Mouse (Mus musculus) CH12.LX (cell line): ENCODE results near the gene Ndufv2. TPM values are rescaled to one million over a fixed set of nuclear protein-coding genes. Genes with fewer than 3 reads are reported as not detected.

ENCODE experiments used
- DNase-seq: peaks from one replicate; pipeline ENCODE4 v3.0.0-alpha.2; 2013; ENCODE audit errors: extremely low read depth
- H3K27ac ChIP-seq: 2 replicates; pipeline ENCODE4 v1.5.1; 2012; ENCODE audit warnings: low read depth, mild to moderate bottlenecking, control low read depth, moderate library complexity; ENCODE audit not compliant: insufficient read depth
- H3K27me3 ChIP-seq: replicated peaks from 2 replicates; pipeline ENCODE3; 2012; ENCODE audit warnings: inconsistent platforms
- H3K36me3 ChIP-seq, 2 experiments: replicated peaks in 1 of 2; 2 replicates each; pipeline versions ENCODE3 to v1.6.1; 2012; ENCODE audit warnings: inconsistent platforms in 1 of 2, low read length in 1 of 2, mild to moderate bottlenecking in 1 of 2, mixed read lengths in 1 of 2, moderate library complexity in 1 of 2; ENCODE audit not compliant: control insufficient read depth in 1 of 2, insufficient read depth in 1 of 2
- H3K4me1 ChIP-seq, 2 experiments: 2 replicates each; pipeline ENCODE4 v1.6.1; 2012; ENCODE audit warnings: inconsistent platforms in 1 of 2, moderate library complexity in 1 of 2; ENCODE audit not compliant: insufficient read depth in 2 of 2, control insufficient read depth in 1 of 2
- H3K4me2 ChIP-seq: 2 replicates; pipeline ENCODE4 v1.6.1; 2012; ENCODE audit warnings: low read depth, mild to moderate bottlenecking, control low read depth; ENCODE audit not compliant: poor library complexity, insufficient read depth, severe bottlenecking
- H3K4me3 ChIP-seq, 3 experiments: fragments of 150-350 bp in 1 of 3; sonication (generic) in 1 of 3; replicated peaks in 1 of 3; 2 replicates each; pipeline versions ENCODE3 to v1.5.1; 2011 to 2012; ENCODE audit warnings: low read depth in 2 of 3, low read length in 2 of 3, mild to moderate bottlenecking in 2 of 3, moderate library complexity in 2 of 3, control low read depth in 1 of 3, improper control_type of control experiment in 1 of 3, inconsistent platforms in 1 of 3, mixed read lengths in 1 of 3; ENCODE audit not compliant: poor library complexity in 1 of 3
- H3K79me2 ChIP-seq: replicated peaks from 2 replicates; pipeline ENCODE4 v1.6.1; 2012; ENCODE audit warnings: mild to moderate bottlenecking, moderate library complexity; ENCODE audit not compliant: control insufficient read depth, poor library complexity, insufficient read depth, severe bottlenecking; ENCODE audit errors: extremely low read depth
- H3K9ac ChIP-seq: 2 replicates; pipeline ENCODE4 v1.6.1; 2012; ENCODE audit warnings: low read depth, mild to moderate bottlenecking, control low read depth, moderate library complexity; ENCODE audit not compliant: insufficient read depth
- H3K9me3 ChIP-seq: replicated peaks from 2 replicates; pipeline ENCODE3; 2012; ENCODE audit warnings: low read length, inconsistent platforms, mixed read lengths
- BHLHE40 ChIP-seq: IDR thresholded peaks from 2 replicates; pipeline ENCODE4 v1.6.1; 2011; ENCODE audit warnings: mild to moderate bottlenecking, low read depth, low read length, improper control_type of control experiment
- CHD2 ChIP-seq: IDR thresholded peaks from 2 replicates; pipeline ENCODE4 v1.6.1; 2011; ENCODE audit warnings: low read length, improper control_type of control experiment
- CTCF ChIP-seq, 2 experiments: IDR thresholded peaks in 1 of 2; conservative IDR thresholded peaks in 1 of 2; 2 replicates each; pipeline ENCODE4 v1.5.1; 2011 to 2012; ENCODE audit warnings: low read depth in 2 of 2, low read length in 2 of 2, improper control_type of control experiment in 1 of 2, inconsistent platforms in 1 of 2, mild to moderate bottlenecking in 1 of 2, moderate library complexity in 1 of 2
- E2F4 ChIP-seq: IDR thresholded peaks from 2 replicates; pipeline ENCODE4 v1.6.1; 2011; ENCODE audit warnings: low read depth, low read length, improper control_type of control experiment; ENCODE audit not compliant: insufficient replicate concordance
- ELF1 ChIP-seq: IDR thresholded peaks from 2 replicates; pipeline ENCODE4 v1.6.1; 2014; ENCODE audit warnings: low read depth, mild to moderate bottlenecking, inconsistent platforms, low read length, improper control_type of control experiment
- EP300 ChIP-seq: IDR thresholded peaks from 2 replicates; pipeline ENCODE4 v1.6.1; 2011; ENCODE audit warnings: low read length, improper control_type of control experiment
- ETS1 ChIP-seq: conservative IDR thresholded peaks from 2 replicates; pipeline ENCODE4 v1.6.1; 2012; ENCODE audit warnings: low read depth, mild to moderate bottlenecking, inconsistent platforms, low read length, improper control_type of control experiment, moderate library complexity
- GABPA ChIP-seq: IDR thresholded peaks from 2 replicates; pipeline ENCODE4 v1.6.1; 2012; ENCODE audit warnings: low read depth, low read length, improper control_type of control experiment, inconsistent platforms; ENCODE audit not compliant: insufficient replicate concordance
- HCFC1 ChIP-seq: IDR thresholded peaks from 2 replicates; pipeline ENCODE4 v1.6.1; 2012; ENCODE audit warnings: low read depth, mild to moderate bottlenecking, inconsistent platforms, low read length, improper control_type of control experiment
- JUN ChIP-seq: IDR thresholded peaks from 2 replicates; pipeline ENCODE4 v1.6.1; 2011; ENCODE audit warnings: low read depth, mild to moderate bottlenecking, low read length, improper control_type of control experiment, moderate library complexity; ENCODE audit not compliant: insufficient read depth
- JUND ChIP-seq: conservative IDR thresholded peaks from 2 replicates; pipeline ENCODE4 v1.6.1; 2011; ENCODE audit warnings: low read depth, low read length, improper control_type of control experiment
- KAT2A ChIP-seq: IDR thresholded peaks from 2 replicates; pipeline ENCODE4 v1.6.1; 2012; ENCODE audit warnings: low read length, improper control_type of control experiment, inconsistent platforms; ENCODE audit not compliant: insufficient replicate concordance
- MAFK ChIP-seq: IDR thresholded peaks from 2 replicates; pipeline ENCODE4 v1.6.1; 2011; ENCODE audit warnings: low read length, improper control_type of control experiment; ENCODE audit not compliant: insufficient replicate concordance
- MAX ChIP-seq: IDR thresholded peaks from 2 replicates; pipeline ENCODE4 v1.6.1; 2011; ENCODE audit warnings: low read length, improper control_type of control experiment
- MAZ ChIP-seq: IDR thresholded peaks from 2 replicates; pipeline ENCODE4 v1.6.1; 2012; ENCODE audit warnings: low read depth, mild to moderate bottlenecking, inconsistent platforms, low read length, improper control_type of control experiment, moderate library complexity
- MEF2A ChIP-seq: IDR thresholded peaks from 2 replicates; pipeline ENCODE4 v1.6.1; 2014; ENCODE audit warnings: low read depth, mild to moderate bottlenecking, inconsistent platforms, low read length, improper control_type of control experiment, borderline replicate concordance
- NELFE ChIP-seq: IDR thresholded peaks from 2 replicates; pipeline ENCODE4 v1.6.1; 2011; ENCODE audit warnings: low read depth, low read length, improper control_type of control experiment
- NRF1 ChIP-seq: IDR thresholded peaks from 2 replicates; pipeline ENCODE4 v1.6.1; 2014; ENCODE audit warnings: low read depth, mild to moderate bottlenecking, inconsistent platforms, low read length, improper control_type of control experiment, moderate library complexity
- PAX5 ChIP-seq: IDR thresholded peaks from 2 replicates; pipeline ENCODE4 v1.6.1; 2012; ENCODE audit warnings: low read length, inconsistent platforms, mixed read lengths
- POLR2A ChIP-seq: IDR thresholded peaks from 2 replicates; pipeline ENCODE4 v1.6.1; 2011; ENCODE audit warnings: low read depth, mild to moderate bottlenecking, improper control_type of control experiment, low read length
- POLR2AphosphoS2 ChIP-seq: IDR thresholded peaks from 2 replicates; pipeline ENCODE4 v1.6.1; 2011; ENCODE audit warnings: low read depth, low read length, improper control_type of control experiment
- RAD21 ChIP-seq: IDR thresholded peaks from 2 replicates; pipeline ENCODE4 v1.6.1; 2011; ENCODE audit warnings: low read depth, mild to moderate bottlenecking, low read length, improper control_type of control experiment, moderate library complexity
- SIN3A ChIP-seq: IDR thresholded peaks from 2 replicates; pipeline ENCODE4 v1.6.1; 2012; ENCODE audit warnings: low read length, improper control_type of control experiment, inconsistent platforms
- SMC3 ChIP-seq: IDR thresholded peaks from 2 replicates; pipeline ENCODE4 v1.6.1; 2011; ENCODE audit warnings: low read depth, low read length, improper control_type of control experiment
- TBP ChIP-seq: conservative IDR thresholded peaks from 2 replicates; pipeline ENCODE4 v1.6.1; 2011; ENCODE audit warnings: low read depth, low read length, improper control_type of control experiment
- ZC3H11A ChIP-seq: IDR thresholded peaks from 2 replicates; pipeline ENCODE4 v1.6.1; 2012; ENCODE audit warnings: low read depth, mild to moderate bottlenecking, inconsistent platforms, low read length, improper control_type of control experiment
- ZKSCAN1 ChIP-seq: IDR thresholded peaks from 2 replicates; pipeline ENCODE4 v1.6.1; 2012; ENCODE audit warnings: low read depth, inconsistent platforms, low read length, improper control_type of control experiment, borderline replicate concordance
- ZMIZ1 ChIP-seq: IDR thresholded peaks from 2 replicates; pipeline ENCODE4 v1.6.1; 2012; ENCODE audit warnings: low read depth, mild to moderate bottlenecking, inconsistent platforms, low read length, improper control_type of control experiment
- ZNF384 ChIP-seq: IDR thresholded peaks from 2 replicates; pipeline ENCODE4 v1.6.1; 2012; ENCODE audit warnings: low read depth, low read length, improper control_type of control experiment, inconsistent platforms
- dilution Hi-C: fragments of 300-500 bp; cut with MboI; formaldehyde crosslinking; loops from 2 replicates; pipeline ENCODE4 v1.14.3; 2020; ENCODE audit warnings: low sequenced_read_pairs; ENCODE audit not compliant: extremely low pct_unique_long_range_greater_than_20kb, extremely low pct_ligation_motif_present
- in situ Hi-C: fragments of 300-500 bp; cut with MboI; formaldehyde crosslinking; loops from 3 replicates; pipeline ENCODE4 v1.14.3; 2019; ENCODE audit warnings: low sequenced_read_pairs, low pct_ligation_motif_present, low pct_unique_long_range_greater_than_20kb, mixed read lengths
- polyA plus RNA-seq: library from polyadenylated mRNA; unstranded; fragments of >175 nt; gene quantifications from 2 replicates; pipeline ENCODE4 v1.2.1, GENCODE M21; 2012; ENCODE audit warnings: low read depth; ENCODE audit not compliant: insufficient read length
- total RNA-seq, 2 experiments: library from RNA; depleted of rRNA; stranded (reverse); fragments of 300-350 nt in 1 of 2; fragments of >200 nt in 1 of 2; gene quantifications; 2 replicates each; pipeline ENCODE4 v1.2.3; 2012 to 2014

The Ndufv2 gene
- total and polyA plus RNA-seq, 3 experiments: 108 to 260 (median 201) TPM

- TF ChIP-seq NELFE (no peak), RAD21 (no peak), EP300 (no peak), JUND (no peak), ZKSCAN1 (no peak), MAZ (no peak)
- Histone ChIP-seq H3K27me3 (no peaks in the 10 kb centered on the region), H3K36me3 (peaks cover 0 to under 1% of the 10 kb centered on the region in 2 experiments), H3K4me2 (no peak overlapping the region), H3K27ac (no peak overlapping the region), H3K4me1 (peaks cover 12 to 44% of the 10 kb centered on the region in 2 experiments), H3K9ac (no peak overlapping the region), H3K4me3 (no peak overlapping the region), H3K9me3 (no peaks in the 10 kb centered on the region), H3K79me2 (no peaks in the 10 kb centered on the region)
- dilution Hi-C loops (no loop called here), in situ Hi-C loops (loop anchor here (10.0 kb wide), 1 partner anchor 153 kb away; the partner anchor contains the start of gene Twsg1)
- DNase-seq: no peak
Measured at GRCm38 (mm10) chr17:66107466-66107865, 6.1 kb upstream of the Ndufv2 start.

GRCm38 (mm10) chr17:66106601-66107267 is 5.4 kb upstream of the Ndufv2 start:
- Histone ChIP-seq H3K36me3 (no peaks in the 10 kb centered on the region), H3K27ac (no peak overlapping the region), H3K27me3 (no peaks in the 10 kb centered on the region), H3K79me2 (no peaks in the 10 kb centered on the region), H3K4me2 (no peak overlapping the region), H3K9ac (no peak overlapping the region), H3K9me3 (no peaks in the 10 kb centered on the region), H3K4me1 (peaks cover 10 to 40% of the 10 kb centered on the region in 2 experiments), H3K4me3 (no peak overlapping the region)
- dilution Hi-C loops (no loop called here), in situ Hi-C loops (loop anchor here (10.0 kb wide), 1 partner anchor 152 kb away; the partner anchor contains the start of gene Twsg1)
- peak; percentile 72 for DNase-seq
- TF ChIP-seq PAX5 (no peak), MAFK (no peak), POLR2AphosphoS2 (no peak), NELFE (peak; percentile 22; the same call in 1 of the 2 replicates), ELF1 (peak; percentile 34; the same call in 1 of the 2 replicates), GABPA (no peak), JUN (no peak), EP300 (no peak), POLR2A (no peak), RAD21 (peak; percentile 91), MEF2A (no peak), TBP (no peak), CHD2 (no peak), HCFC1 (no peak), ZC3H11A (peak; percentile 50; the same call in 1 of the 2 replicates), NRF1 (no peak), SIN3A (no peak), SMC3 (peak; percentile 89), MAZ (no peak), JUND (no peak), KAT2A (no peak), ZMIZ1 (no peak), ZNF384 (no peak), CTCF (conservative IDR thresholded peaks at IDR 0.05 in 1 of 2, IDR thresholded peaks at IDR 0.05 in 1 of 2; ENCODE audit: low read depth in 2 of 2, low read length in 2 of 2) (peak; percentile 83 to 94), E2F4 (no peak), ETS1 (no peak), MAX (no peak), BHLHE40 (0 out of 2 replicates have a peak, but pooled peaks have one; percentile 28)
